Mouse (Mus musculus) layer of hippocampus, adult 11-12 months (tissue): Measurements from ENCODE around the gene Clpsl2.

Experiments used
- DNase-seq: peaks from one replicate; pipeline ENCODE4 v3.0.0; 2022; ENCODE audit warnings: low spot score

Gene Clpsl2

DNA sequence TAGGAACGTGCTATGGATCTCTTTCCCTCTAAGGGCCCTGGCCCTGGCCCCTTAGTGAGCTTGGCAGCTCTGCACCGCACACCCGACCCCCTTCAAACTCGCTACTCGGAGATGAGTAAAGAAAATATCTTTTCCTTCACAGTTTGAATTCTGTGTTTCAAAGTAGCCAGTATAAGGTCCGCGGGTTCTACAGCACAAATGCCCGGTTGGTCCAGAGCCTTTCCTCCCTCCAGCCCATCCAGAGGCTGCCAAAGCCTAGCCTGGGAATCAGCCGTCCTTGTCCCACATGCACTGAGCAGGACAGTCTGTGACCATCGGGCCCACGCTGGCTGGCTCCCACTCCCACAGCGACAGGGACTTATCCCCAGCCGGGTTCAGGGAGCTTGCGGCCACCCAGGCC lies at the start of gene Clpsl2:
Gene Clpsl2 (plus strand): TSS at position 301 of the 400 bp plus-strand sequence.
- DNase-seq, result no peak

- DNase-seq, result no peak
Measured at GRCm38 (mm10) chr17:28500465-28500864, 48.7 kb upstream of the Clpsl2 start.

- no peak for DNase-seq
Measured at GRCm38 (mm10) chr17:28502196-28502821, 46.9 kb upstream of the Clpsl2 start.

DNA sequence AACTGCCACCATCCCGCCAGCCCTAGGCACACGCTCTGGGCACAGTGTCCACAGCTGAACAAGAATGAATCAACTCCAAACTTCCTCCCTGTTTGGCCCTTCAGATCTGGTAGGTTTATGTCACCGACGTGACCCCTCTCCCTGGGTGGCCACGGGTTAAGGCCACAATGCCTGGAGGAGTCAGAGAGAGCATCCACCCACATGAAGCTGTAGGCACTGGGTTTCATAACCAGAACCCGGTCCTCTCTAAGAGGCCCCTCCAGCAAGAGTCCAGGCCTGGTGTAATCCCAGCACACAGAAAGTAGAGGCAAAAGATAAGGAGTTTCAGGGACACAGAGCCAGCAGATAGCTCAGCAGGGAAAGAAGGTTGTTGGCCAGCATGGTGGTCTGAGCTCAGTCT lies 45.0 kb upstream of the Clpsl2 start:
- no peak for DNase-seq

DNA sequence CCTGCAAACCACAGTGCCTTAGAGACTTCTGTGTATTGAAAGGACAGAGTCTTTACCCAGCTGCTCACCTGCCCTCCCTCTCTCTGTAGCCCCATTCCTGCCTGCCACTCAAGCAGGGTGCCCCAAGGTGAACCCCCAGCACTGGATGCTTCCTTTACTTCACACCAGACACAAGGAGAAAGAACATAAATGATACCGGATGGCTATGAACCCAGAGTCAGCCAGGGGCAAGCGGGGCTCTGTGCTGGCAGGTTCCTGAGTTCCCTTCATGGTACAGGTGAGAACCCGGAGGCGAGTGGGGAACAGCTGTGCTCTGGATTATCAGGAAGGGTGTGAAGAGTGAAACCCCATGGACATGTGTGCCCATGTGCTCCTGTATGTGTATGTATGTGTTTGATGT lies 43.6 kb upstream of the Clpsl2 start:
- DNase-seq, result no peak

- DNase-seq, result no peak
Measured at GRCm38 (mm10) chr17:28506895-28507294, 42.3 kb upstream of the Clpsl2 start.

DNA sequence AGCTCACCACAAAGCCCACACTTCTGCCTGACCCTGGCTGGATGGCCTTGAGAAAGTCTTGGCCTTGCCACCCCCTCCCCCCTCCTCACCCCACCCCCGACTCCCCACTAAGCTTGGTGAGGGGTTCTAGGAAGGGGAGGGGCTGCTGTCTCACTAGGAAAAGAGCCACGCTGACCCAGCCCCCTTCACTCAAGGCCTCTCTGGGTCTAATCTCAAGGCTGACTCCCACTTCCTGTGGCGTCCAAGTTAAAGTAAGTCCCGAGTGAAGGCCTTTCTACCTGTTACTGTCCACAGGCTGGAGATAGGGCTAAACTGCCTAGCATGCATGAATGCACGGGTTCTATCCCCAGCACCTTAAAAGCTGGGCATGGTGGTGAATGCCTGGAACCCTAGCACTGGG lies 41.7 kb upstream of the Clpsl2 start:
- DNase-seq, result no peak

DNA sequence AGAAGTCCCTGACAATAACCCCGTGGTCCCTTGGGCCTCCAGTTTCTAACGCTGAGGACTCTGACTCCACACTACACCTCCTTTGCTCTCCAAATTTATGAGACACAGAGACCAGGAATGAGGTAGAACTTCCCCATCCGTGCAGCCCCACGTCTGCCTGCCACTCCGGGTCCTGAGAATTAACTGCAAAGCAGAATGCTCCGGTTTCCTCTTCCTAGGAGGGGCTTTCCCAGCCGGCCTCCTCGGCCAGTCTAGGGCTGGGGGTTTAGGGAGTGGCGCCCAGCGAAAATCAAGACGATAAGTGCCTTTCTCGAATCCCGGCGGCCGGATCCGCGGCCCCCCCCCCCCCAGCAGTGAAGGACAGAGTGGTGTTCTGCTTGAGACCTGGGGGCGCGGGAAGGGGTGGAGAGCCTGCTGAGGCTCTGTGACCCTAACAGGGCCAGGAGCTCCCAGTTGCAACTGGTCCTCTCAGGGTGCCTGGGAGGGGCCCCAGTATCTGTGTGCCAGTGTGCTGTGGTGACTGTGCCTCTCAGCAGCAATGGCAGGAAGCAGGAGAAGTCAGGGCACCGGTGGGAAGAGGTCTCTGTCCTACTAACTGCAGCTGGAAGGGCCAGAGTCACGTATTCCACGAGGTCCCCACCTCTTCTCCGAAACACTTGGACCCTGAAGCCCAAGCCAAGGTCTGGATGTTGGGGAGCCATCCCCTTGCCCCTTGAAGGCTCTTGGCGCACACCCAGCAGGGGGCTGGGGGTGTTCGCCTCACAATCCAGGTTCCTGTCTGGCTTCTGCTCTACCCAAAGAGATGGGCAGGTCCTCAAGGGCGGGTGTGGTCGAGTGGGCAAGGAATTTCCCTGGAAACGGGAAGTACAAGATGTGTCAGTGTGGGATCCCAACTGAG lies 38.5 kb upstream of the Clpsl2 start:
- no peak for DNase-seq

DNA sequence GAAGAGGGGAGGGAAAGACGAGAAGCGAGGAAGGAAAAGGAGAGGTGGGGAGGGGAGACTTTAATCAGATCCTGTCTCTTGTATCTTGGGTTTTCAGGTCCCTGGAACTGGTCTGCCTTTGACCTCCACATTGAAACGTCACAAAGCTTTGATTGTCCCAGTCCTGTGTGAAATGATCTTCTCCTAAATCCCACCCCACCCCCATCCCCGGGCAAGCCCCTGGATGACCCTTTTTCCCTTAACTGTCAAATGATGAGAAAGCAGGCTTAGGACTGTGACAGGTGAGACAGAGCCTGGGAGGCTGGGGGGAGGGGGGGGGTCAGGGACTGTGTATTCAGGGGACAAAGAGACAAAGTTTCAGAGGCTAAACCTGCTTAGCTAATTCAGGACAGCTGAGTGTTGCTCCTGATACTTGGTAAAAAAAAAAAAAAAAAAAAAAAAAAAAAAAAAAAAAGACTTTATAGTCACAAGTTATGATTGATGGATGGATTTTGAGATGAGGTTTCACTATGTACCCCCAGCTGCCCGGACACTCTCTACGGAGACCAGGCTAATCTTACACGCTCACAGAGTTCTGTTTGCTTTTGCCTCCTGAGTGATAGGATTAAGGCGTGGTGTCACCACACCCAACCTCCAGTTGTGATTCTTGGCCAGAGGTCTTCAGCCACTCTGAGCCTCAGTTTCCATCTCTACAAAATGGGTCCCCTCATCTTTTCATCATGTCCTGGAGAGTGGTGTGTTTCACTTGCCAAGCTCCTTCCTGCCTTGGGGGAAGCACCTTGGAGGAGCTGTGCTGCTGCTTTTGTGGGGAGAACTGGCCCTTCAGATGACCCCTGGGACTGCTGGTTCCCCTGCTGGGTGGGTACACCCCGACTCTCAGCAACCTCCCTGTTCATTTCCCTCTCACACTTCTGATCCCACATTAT lies 37.3 kb upstream of the Clpsl2 start:
- no peak for DNase-seq

DNA sequence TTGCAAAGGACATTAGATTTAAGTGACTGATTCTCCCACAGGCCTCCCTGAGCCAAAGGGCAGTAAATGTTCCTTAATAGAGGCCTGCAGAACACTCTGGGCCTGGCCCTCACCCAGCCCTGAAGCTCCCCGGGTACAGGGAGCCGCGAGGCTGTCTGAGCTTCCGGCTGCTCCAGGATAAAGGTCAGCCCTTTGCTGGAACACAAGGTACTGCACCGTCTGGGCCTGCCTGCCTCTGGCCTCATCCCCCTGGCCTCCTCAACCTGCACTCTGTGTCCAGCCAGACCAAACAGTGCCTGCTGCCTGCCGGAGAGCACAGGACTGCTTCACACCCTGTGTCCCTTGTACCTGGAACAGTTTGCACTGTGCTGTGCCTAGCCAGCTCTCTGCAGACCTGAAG lies 36.5 kb upstream of the Clpsl2 start:
- DNase-seq, result no peak

- no peak for DNase-seq
Measured at GRCm38 (mm10) chr17:28513337-28513736, 35.9 kb upstream of the Clpsl2 start.

- no peak for DNase-seq
Measured at GRCm38 (mm10) chr17:28513844-28514243, 35.4 kb upstream of the Clpsl2 start.

DNA sequence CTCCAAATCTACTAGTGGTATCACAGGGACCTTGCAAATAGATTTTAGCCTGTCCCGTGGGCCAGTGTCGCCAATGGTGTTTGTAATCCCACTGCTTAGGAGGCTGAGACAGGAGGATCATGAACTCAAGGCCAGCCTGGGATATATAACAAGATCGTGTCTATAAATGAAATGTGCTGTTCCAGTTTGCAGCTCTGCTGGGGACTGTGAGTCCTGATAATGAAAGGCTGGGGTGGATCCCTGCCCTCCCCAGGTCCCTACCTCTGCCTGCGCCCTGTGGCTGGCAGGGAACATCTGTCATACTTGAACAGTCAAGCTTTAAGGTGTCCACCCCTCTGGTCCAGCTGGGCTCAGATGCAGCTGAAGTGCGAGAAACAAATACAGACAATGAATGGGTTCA lies 34.7 kb upstream of the Clpsl2 start:
- DNase-seq, result no peak

- DNase-seq, result no peak
Measured at GRCm38 (mm10) chr17:28515431-28516341, 33.5 kb upstream of the Clpsl2 start.

DNA sequence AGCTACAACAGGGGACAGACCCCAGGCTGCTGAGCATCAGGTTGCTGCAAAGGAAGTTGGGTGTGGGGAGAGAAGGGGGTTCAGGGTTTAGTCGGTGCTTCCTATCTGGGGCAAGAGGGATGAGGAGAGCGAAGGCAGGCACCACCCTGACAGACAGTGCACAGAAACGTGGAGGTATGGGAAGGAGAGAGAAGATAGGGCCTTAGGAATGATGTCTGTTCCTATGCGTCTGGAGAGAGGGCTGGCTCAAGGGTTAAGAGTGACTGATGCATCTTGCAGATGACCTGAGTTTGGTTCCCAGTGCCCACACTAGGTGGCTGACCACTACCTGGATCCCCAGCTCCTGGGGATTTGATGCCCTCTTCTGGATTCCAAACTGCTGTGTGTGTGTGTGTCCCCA lies 32.3 kb upstream of the Clpsl2 start:
- no peak for DNase-seq

DNA sequence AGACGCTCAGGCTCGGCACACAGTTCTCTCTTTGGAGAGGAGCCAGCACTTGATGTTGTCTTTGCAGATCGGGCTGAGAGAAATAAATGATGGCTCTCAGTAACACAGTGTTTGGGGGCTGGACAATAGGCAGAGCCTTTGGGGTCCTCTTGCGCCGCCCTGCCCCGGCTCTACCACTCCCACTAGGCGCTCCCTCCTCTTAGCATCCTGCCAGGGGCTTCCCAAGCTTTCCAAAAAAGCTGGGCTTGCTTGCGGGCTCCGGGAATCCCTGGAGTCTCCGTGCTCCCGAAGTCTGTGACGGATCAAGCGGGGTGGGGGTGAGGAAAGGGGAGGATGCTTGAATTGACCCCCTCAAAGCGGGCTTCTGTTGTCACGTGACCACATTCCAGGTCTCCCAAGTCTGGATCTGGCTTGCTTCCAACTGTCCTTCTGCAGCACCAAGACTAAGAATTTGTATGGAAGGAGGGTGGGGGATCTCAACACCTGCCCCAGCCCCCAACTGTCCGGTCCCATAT lies 31.7 kb upstream of the Clpsl2 start, which contains the start of gene Fkbp5:
Gene Fkbp5 (minus strand): TSS at position 87 of the 515 bp plus-strand sequence.
- DNase-seq, result peak; percentile 76

DNA sequence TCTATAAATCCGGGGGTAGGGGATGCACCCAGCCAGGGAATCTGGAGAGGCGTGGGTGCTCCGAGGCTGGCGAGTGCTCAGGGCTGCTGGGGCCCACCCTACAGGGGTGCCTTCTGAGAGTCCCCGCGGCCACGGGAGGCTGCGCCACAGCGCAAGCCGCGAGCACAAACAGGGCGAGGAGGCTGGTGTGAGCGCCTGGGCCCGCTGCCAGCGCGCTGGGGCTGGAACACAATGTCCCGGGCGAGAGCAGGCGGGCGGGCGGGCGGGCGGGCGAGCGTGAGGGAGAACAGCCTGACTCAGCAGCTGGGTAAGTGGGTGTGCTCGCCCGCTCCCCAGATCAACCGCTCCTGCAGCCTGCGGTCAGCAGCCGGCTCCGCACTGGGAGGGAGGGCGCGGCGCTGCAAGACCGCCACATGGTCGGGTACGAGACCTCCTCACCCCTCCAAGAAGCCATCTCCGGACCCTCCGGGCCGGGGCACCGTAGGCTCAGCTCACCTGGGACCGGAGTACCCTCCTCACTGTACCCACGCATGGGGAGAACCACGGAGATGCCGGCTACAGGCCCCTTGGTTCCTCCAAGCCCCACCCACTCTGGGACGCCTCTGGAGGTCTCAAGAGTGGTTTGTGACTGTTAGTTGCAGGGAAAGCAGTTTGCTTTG lies 31.1 kb upstream of the Clpsl2 start:
- DNase-seq, result peak; percentile 94

GRCm38 (mm10) chr17:28518615-28519071 lies 30.6 kb upstream of the Clpsl2 start:
- DNase-seq, result no peak

DNA sequence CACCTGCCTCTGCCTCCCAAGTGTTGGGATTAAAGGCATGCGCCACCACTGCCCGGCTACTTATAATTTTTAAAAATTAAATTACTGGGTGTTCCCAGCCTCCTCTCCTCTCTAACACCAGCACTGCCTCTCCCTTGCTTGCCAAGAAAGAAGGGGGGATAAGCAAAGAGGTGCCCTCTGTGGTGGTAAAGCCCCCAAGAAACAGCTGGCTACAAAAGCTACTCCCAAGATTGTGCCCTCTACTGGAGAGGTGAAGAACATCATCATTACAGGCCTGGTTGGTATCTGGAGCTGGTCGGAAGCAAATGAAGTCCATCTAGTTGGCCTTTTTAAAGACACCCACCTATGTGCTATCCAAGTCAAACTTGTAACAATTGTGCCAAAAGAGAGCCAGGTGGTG lies 29.4 kb upstream of the Clpsl2 start:
- DNase-seq, result no peak

GRCm38 (mm10) chr17:28520561-28520960 lies 28.6 kb upstream of the Clpsl2 start:
- no peak for DNase-seq
